Mouse (Mus musculus): ENCODE results near the gene Efnb1. TPM values are rescaled to one million over a fixed set of nuclear protein-coding genes. Genes with fewer than 3 reads are reported as not detected.
A peak's percentile ranks its signal among the peaks of the same experiment; 100 is the strongest.
"Not testable (repeated sequence)": the region's sequence is repeated elsewhere in the genome, so short reads cannot be mapped to it uniquely, and the experiment has no call there.

The Efnb1 gene
- 32.1 and 34.6 TPM in 2 replicates for polyA plus RNA-seq (2015; fragmentation: Nextera tagmentation; extraction: Ambion mirVana)

- peak within 1 kb of the TSS; percentile 57 for H3K9ac ChIP-seq
- peak within 1 kb of the TSS; percentile 58 for H3K4me2 ChIP-seq
- H3K27ac ChIP-seq = peak within 1 kb of the TSS; percentile 87
- no peaks in the 10 kb centered on the region for H3K36me3 ChIP-seq
- peak within 1 kb of the TSS; percentile 62 for H3K4me3 ChIP-seq (replicated peaks)
- H3K27me3 ChIP-seq (replicated peaks) = no peaks in the 10 kb centered on the region
- WGBS = 20% methylated on average over 35 of the region's 35 CpGs
- peak; percentile 89 for ATAC-seq (ENCODE audit: insufficient read depth, low FRiP score, low read depth)
- H3K4me1 ChIP-seq = peaks cover 12% of the 10 kb centered on the region
- no peaks in the 10 kb centered on the region for H3K9me3 ChIP-seq
These were observed at the start of gene Efnb1 for GRCm38 (mm10) chrX:99135523-99136258. TSS of gene Efnb1 (plus strand) at chrX:99136130.

DNA sequence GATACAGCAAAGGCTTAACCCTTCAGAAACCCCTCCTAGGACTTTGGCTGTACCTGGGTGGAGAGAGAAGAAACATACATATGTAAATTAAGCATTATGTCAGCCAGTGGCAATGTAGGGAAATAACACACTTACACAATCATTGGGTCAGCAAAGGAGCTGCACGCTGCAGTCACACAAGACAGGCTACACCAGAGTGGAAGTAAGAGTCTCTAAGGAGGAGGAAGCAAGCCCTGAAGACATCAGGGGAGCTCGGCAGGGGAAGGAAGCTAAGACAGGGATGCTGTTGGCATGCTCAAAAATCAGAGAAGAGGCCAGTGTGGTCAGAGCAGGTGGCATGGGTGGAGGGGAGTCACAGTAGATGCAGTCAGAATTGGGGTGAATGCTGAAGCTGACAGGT is 43.2 kb upstream of the Efnb1 start:
- no peak overlapping the region for H3K4me2 ChIP-seq
- 67% methylated on average over 2 of the region's 2 CpGs for WGBS
- no peak overlapping the region for H3K27ac ChIP-seq
- H3K36me3 ChIP-seq = no peaks in the 10 kb centered on the region
- H3K9me3 ChIP-seq = no peaks in the 10 kb centered on the region
- no peak overlapping the region for H3K9ac ChIP-seq
- ATAC-seq (ENCODE audit: insufficient read depth, low FRiP score, low read depth) = no peak
- H3K4me1 ChIP-seq = no peaks in the 10 kb centered on the region
- H3K27me3 ChIP-seq (replicated peaks) = peaks cover 6% of the 10 kb centered on the region; the same call in 1 of the 2 replicates
- H3K4me3 ChIP-seq (replicated peaks) = no peak overlapping the region

DNA sequence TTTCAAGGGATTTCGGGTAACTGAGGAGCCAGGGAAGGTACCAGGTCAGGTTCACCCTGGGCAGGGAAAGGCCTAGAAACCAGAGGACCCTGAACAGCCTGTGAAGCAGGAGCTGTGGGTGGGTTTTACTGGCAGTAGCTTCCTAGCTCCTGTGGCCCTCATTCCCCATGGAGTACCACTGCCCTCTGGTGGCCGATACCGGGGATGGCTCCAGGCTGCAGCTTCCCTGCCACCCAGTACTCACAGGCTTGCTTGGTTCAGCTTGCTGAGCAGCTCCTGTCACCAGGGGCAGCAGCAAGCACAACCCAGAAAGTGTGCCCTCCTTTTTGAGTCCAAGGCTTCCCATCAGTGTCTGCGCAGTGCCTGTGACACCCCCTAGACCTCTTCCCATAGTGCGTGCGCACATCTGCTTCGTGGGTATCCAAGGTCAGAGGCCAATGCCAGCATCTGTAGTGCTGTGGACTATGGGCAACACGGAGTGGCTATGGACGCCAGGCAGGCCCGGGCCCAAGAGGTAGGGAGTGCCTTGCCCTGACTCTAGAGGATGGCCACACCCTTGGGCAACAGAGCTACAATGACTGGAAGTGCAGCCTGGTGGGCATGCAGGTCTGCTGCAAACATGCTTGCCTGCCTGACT is 24.7 kb upstream of the Efnb1 start:
- not testable (repeated sequence) for H3K36me3 ChIP-seq; H3K27me3 ChIP-seq (replicated peaks); H3K9ac ChIP-seq; H3K4me1 ChIP-seq; H3K9me3 ChIP-seq; H3K4me2 ChIP-seq; H3K27ac ChIP-seq; H3K4me3 ChIP-seq (replicated peaks); ATAC-seq (ENCODE audit: insufficient read depth, low FRiP score, low read depth)
- 74% methylated on average over 7 of the region's 10 CpGs for WGBS

- no peak for ATAC-seq (ENCODE audit: insufficient read depth, low FRiP score, low read depth)
- Histone ChIP-seq H3K4me2 (no peak overlapping the region), H3K4me3 (replicated peaks) (no peak overlapping the region), H3K4me1 (no peaks in the 10 kb centered on the region), H3K36me3 (no peaks in the 10 kb centered on the region), H3K27ac (no peak overlapping the region), H3K27me3 (replicated peaks) (no peaks in the 10 kb centered on the region), H3K9ac (no peak overlapping the region), H3K9me3 (no peaks in the 10 kb centered on the region)
- 83% methylated on average over 5 of the region's 5 CpGs for WGBS
These were observed 16.4 kb upstream of the Efnb1 start for GRCm38 (mm10) chrX:99119510-99119909.

DNA sequence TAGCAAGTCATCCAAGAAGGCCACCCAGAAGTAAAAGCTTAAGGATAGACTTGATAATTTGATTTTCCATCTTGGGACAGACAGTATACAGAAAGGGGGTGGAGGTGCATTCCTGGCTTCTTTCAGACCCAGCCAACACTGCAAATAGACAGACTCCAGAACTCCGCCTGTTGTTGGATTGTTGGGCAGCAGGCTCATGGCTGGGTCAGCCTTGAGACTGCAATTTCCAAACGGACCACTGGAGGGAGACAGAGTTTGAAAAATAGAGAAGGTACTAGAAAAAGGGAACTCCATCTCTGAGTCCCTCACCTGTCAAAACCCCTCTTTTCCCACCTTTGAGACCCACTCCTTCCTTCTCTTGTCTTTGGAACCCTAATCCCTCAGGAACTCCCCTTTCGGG is 5.9 kb upstream of the Efnb1 start:
- no peak overlapping the region for H3K9ac ChIP-seq
- H3K9me3 ChIP-seq = no peaks in the 10 kb centered on the region
- H3K4me3 ChIP-seq (replicated peaks) = no peak overlapping the region
- WGBS = 34% methylated on average over 3 of the region's 3 CpGs
- H3K36me3 ChIP-seq = no peaks in the 10 kb centered on the region
- no peak overlapping the region for H3K4me2 ChIP-seq
- no peaks in the 10 kb centered on the region for H3K4me1 ChIP-seq
- no peak overlapping the region for H3K27ac ChIP-seq
- H3K27me3 ChIP-seq (replicated peaks) = no peaks in the 10 kb centered on the region
- ATAC-seq (ENCODE audit: insufficient read depth, low FRiP score, low read depth) = no peak

GRCm38 (mm10) chrX:99132573-99132972 is 3.4 kb upstream of the Efnb1 start:
- Histone ChIP-seq H3K27ac (no peak overlapping the region), H3K4me2 (no peak overlapping the region), H3K9ac (no peak overlapping the region), H3K9me3 (no peaks in the 10 kb centered on the region), H3K4me1 (no peaks in the 10 kb centered on the region), H3K4me3 (replicated peaks) (no peak overlapping the region), H3K27me3 (replicated peaks) (no peaks in the 10 kb centered on the region), H3K36me3 (no peaks in the 10 kb centered on the region)
- ATAC-seq (ENCODE audit: insufficient read depth, low FRiP score, low read depth) = no peak
- WGBS = 83% methylated on average over 6 of the region's 6 CpGs

- H3K4me3 ChIP-seq (replicated peaks) = peak overlapping the region; percentile 36; the same call in 1 of the 2 replicates
These were observed 1.0 kb upstream of the Efnb1 start for GRCm38 (mm10) chrX:99134891-99135290.

DNA sequence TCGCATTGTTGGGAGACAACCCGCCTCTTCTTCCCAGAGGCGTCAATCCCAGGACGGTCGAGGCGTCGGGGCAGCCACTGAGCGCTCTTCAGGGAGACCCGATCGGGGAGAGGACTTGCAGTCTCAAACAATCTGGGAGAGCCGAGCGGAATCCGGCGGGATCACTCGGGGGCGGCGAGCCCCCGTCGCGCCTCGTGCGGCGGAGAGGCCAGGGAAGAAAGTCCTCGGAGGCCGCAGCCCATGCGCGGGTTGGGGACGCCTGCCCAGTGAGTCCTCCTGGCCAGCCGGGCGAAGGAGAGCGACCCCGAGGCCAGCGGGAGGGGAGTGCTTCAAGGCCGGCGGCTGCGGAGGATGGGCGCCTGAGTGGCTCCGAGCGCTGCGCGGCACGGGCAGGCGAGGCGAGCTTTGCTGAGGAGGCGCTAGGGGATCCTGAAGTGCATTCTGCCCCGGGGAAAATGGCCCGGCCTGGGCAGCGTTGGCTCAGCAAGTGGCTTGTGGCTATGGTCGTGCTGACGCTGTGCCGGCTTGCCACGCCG is 569 bp downstream of the Efnb1 start:
- H3K9ac ChIP-seq = peak overlapping the region; percentile 57
- ATAC-seq (ENCODE audit: insufficient read depth, low FRiP score, low read depth) = no peak
- peak overlapping the region; percentile 62 for H3K4me3 ChIP-seq (replicated peaks)
- H3K27ac ChIP-seq = peak overlapping the region; percentile 86
- peak overlapping the region; percentile 58 for H3K4me2 ChIP-seq
- WGBS = 12% methylated on average over 53 of the region's 53 CpGs
- no peaks in the 10 kb centered on the region for H3K36me3 ChIP-seq
- H3K9me3 ChIP-seq = no peaks in the 10 kb centered on the region
- no peaks in the 10 kb centered on the region for H3K27me3 ChIP-seq (replicated peaks)
- peaks cover 18% of the 10 kb centered on the region for H3K4me1 ChIP-seq

More at GRCm38 (mm10) chrX:99134891-99135290, 1.0 kb upstream of the Efnb1 start:
- H3K4me1 ChIP-seq = peaks cover 6% of the 10 kb centered on the region
- peak overlapping the region; percentile 87; the same call in 1 of the 2 replicates for H3K27ac ChIP-seq
- ATAC-seq (ENCODE audit: insufficient read depth, low FRiP score, low read depth) = peak; percentile 16; the same call in 1 of the 2 replicates
- WGBS = 23% methylated on average over 14 of the region's 14 CpGs
- no peak overlapping the region for H3K9ac ChIP-seq
- no peaks in the 10 kb centered on the region for H3K27me3 ChIP-seq (replicated peaks)
- peak overlapping the region; percentile 58 for H3K4me2 ChIP-seq
- H3K9me3 ChIP-seq = no peaks in the 10 kb centered on the region
- H3K36me3 ChIP-seq = no peaks in the 10 kb centered on the region

GRCm38 (mm10) chrX:99137143-99137870 is 1.4 kb downstream of the Efnb1 start:
- Histone ChIP-seq H3K4me3 (replicated peaks) (peak overlapping the region; percentile 62), H3K9ac (peak overlapping the region; percentile 57; the same call in 1 of the 2 replicates), H3K36me3 (no peaks in the 10 kb centered on the region), H3K27ac (peak overlapping the region; percentile 86; the same call in 1 of the 2 replicates), H3K4me2 (peak overlapping the region; percentile 58), H3K9me3 (no peaks in the 10 kb centered on the region), H3K27me3 (replicated peaks) (no peaks in the 10 kb centered on the region), H3K4me1 (peaks cover 18% of the 10 kb centered on the region)
- no peak for ATAC-seq (ENCODE audit: insufficient read depth, low FRiP score, low read depth)
- WGBS = 23% methylated on average over 30 of the region's 31 CpGs

- Histone ChIP-seq H3K9me3 (no peaks in the 10 kb centered on the region), H3K4me3 (replicated peaks) (peak overlapping the region; percentile 62), H3K27me3 (replicated peaks) (no peaks in the 10 kb centered on the region), H3K4me1 (peaks cover 18% of the 10 kb centered on the region), H3K4me2 (peak overlapping the region; percentile 58), H3K27ac (peak overlapping the region; percentile 31; the same call in 1 of the 2 replicates), H3K36me3 (no peaks in the 10 kb centered on the region), H3K9ac (peak overlapping the region; percentile 16; the same call in 1 of the 2 replicates)
- ATAC-seq (ENCODE audit: insufficient read depth, low FRiP score, low read depth) = no peak
- 24% methylated on average over 9 of the region's 9 CpGs for WGBS
These were observed 2.2 kb downstream of the Efnb1 start for GRCm38 (mm10) chrX:99137928-99138740.

DNA sequence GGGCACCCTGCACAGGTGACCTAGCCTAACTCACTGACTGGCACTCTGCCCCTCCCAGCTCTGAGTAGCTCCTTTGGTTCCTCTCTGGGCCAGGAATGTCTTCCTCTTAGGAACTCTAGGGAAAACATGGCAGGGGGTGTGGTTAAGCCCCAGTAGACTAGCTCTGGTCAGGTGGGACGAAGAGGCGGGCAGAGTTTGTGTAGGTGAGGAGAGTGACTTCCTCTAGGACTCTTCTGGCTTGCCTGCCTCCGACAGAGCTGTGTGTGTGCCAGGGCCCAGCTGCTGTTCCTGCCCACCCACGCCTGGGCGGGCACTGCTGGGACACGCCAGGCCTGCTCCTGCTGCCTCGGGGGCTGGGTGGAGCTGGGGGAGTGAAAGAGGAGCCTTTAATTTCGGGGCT is 5.1 kb downstream of the Efnb1 start:
- Histone ChIP-seq H3K4me2 (peak overlapping the region; percentile 58), H3K27me3 (replicated peaks) (no peaks in the 10 kb centered on the region), H3K4me3 (replicated peaks) (no peak overlapping the region), H3K9me3 (no peaks in the 10 kb centered on the region), H3K36me3 (no peaks in the 10 kb centered on the region), H3K4me1 (peaks cover 18% of the 10 kb centered on the region), H3K27ac (peak overlapping the region; percentile 7; the same call in 1 of the 2 replicates), H3K9ac (no peak overlapping the region)
- no peak for ATAC-seq (ENCODE audit: insufficient read depth, low FRiP score, low read depth)
- 62% methylated on average over 8 of the region's 8 CpGs for WGBS
